Mouse (Mus musculus) gastrocnemius, adult 8-10 months (tissue): ENCODE results near the gene Gpr155. TPM values are rescaled to one million over a fixed set of nuclear protein-coding genes. Genes with fewer than 3 reads are reported as not detected.
A peak's percentile ranks its signal among the peaks of the same experiment; 100 is the strongest.

Source experiments
- DNase-seq, 2 experiments: peaks; one replicate each; pipeline ENCODE4 v3.0.0; 2022; ENCODE audit warnings: low spot score in 2 of 2
- total RNA-seq, 4 experiments: library from RNA; stranded (reverse); gene quantifications; 2 replicates each; pipeline ENCODE4 v1.2.4; 2022

Gpr155 gene
- total RNA-seq, 4 experiments from 2014 or later = 14.6 to 21.7 (median 19.3) TPM

- no peak for DNase-seq
Observed at GRCm38 (mm10) chr2:73322991-73323390, 63.4 kb downstream of the Gpr155 start.

- DNase-seq = no peak
Observed at GRCm38 (mm10) chr2:73319218-73319617, 67.2 kb downstream of the Gpr155 start.

GRCm38 (mm10) chr2:73317426-73317825, 68.9 kb downstream of the Gpr155 start:
- no peak for DNase-seq

GRCm38 (mm10) chr2:73314311-73314710, 72.1 kb downstream of the Gpr155 start:
- DNase-seq = no peak

GRCm38 (mm10) chr2:73313117-73313501, 73.3 kb downstream of the Gpr155 start:
- peak; percentile 12 to 17 for DNase-seq

- DNase-seq = peak; percentile 88 to 93
Observed at GRCm38 (mm10) chr2:73312152-73313116, 73.9 kb downstream of the Gpr155 start, which contains the start of the genes Scrn3 and Cir1. TSS of gene Scrn3 (plus strand) at chr2:73312601. TSS of gene Cir1 (minus strand) at chr2:73312701.

GRCm38 (mm10) chr2:73306006-73306405, 80.4 kb downstream of the Gpr155 start:
- DNase-seq = no peak

- no peak for DNase-seq
Observed at GRCm38 (mm10) chr2:73304506-73304905, 81.9 kb downstream of the Gpr155 start.

GRCm38 (mm10) chr2:73302722-73303121, 83.7 kb downstream of the Gpr155 start:
- no peak for DNase-seq

GRCm38 (mm10) chr2:73301979-73302378, 84.4 kb downstream of the Gpr155 start:
- no peak for DNase-seq

GRCm38 (mm10) chr2:73298841-73299240, 87.5 kb downstream of the Gpr155 start:
- no peak for DNase-seq

GRCm38 (mm10) chr2:73298154-73298553, 88.2 kb downstream of the Gpr155 start:
- no peak for DNase-seq

- no peak for DNase-seq
Observed at GRCm38 (mm10) chr2:73295023-73295422, 91.3 kb downstream of the Gpr155 start.

Other genes starting within 250 kb of the Gpr155 start
- gene Ola1, start 167.6 kb downstream of the Gpr155 start, total RNA-seq = 10 to 100 TPM; 49.7 to 61.4 (median 53.0) TPM
- not detected for gene Sp9, start 114.6 kb downstream of the Gpr155 start, total RNA-seq
- gene Scrn3, start 74.0 kb downstream of the Gpr155 start, total RNA-seq = 10 to 100 TPM; 57.9 to 59.9 (median 58.6) TPM
- gene Cir1, start 73.9 kb downstream of the Gpr155 start, total RNA-seq = 10 to 100 TPM in 2 of 4 experiments, 1 to 10 TPM in 2; 8.8 to 14.1 (median 11.7) TPM
- gene Wipf1, start 143.2 kb upstream of the Gpr155 start, total RNA-seq = 10 to 100 TPM in 1 of 4 experiments, 1 to 10 TPM in 3; 4.5 to 10.1 (median 6.6) TPM
- 1 to 10 TPM; 4.8 to 5.3 (median 5.2) TPM for gene Chrna1, start 193.8 kb upstream of the Gpr155 start, total RNA-seq